Mouse (Mus musculus) heart, postnatal 4 days (tissue): ENCODE data around the gene Eef1akmt3. TPM values are rescaled to one million over a fixed set of nuclear protein-coding genes. Genes with fewer than 3 reads are reported as not detected.
"Not testable (repeated sequence)": the region's sequence is repeated elsewhere in the genome, so short reads cannot be mapped to it uniquely, and the experiment has no call there.

ENCODE experiments used
- DNase-seq: peaks from one replicate; pipeline ENCODE4 v3.0.0; 2021
- total RNA-seq, 2 experiments: library from RNA; stranded (reverse); gene quantifications; 2 replicates each; pipeline ENCODE4 v1.2.3; 2021

Eef1akmt3 gene
- total RNA-seq, 2 experiments from 2014 or later = 0.18 to 0.29 TPM

DNA sequence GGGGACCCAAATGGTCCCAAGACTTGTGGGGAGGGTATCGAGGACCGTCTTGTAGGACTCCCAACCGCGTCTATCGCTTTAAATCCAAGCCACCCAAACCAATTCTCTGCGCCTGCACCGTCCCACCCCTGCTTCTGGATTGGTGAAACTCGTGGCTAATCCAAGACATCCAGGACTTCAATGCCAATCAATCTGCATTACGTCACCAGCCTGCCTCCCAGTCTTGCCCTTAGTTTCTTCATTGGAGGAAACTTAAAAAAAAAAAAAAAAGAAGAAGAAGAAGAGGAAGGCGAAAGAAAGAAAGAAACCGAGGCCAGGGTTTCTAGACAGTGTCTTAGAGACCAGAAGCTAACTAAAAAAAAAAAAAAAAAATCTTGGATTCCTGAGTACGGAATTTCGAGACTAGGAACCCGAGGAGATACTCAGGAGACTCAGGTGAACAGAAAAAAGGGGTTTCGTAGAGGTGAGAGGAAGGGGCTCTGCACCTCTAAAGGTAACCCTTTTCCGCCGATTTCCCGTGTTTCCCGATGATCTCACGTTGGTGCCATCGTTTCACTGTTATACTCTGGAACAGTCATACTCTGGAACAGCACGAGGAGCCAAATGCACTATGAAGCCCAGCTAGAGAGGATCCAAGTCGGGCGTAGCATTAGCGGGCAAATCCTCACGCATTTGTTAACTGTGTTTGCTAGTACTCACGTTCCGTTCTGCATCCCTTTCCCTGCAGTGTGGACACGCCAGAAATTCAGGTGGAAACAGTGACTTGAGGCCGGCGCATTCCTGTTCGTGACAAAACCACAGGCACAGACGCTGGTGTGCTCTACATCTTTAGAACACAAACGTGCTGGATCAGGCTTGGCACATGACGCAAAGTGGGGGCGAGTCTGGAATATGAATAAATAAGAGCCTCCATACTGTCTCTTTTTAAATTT, 29.1 kb upstream of the Eef1akmt3 start, which contains the start of gene Tspan31:
Tspan31 (minus strand) TSS at position 75 of the 932 bp plus-strand sequence.
- peak; percentile 88 for DNase-seq

DNA sequence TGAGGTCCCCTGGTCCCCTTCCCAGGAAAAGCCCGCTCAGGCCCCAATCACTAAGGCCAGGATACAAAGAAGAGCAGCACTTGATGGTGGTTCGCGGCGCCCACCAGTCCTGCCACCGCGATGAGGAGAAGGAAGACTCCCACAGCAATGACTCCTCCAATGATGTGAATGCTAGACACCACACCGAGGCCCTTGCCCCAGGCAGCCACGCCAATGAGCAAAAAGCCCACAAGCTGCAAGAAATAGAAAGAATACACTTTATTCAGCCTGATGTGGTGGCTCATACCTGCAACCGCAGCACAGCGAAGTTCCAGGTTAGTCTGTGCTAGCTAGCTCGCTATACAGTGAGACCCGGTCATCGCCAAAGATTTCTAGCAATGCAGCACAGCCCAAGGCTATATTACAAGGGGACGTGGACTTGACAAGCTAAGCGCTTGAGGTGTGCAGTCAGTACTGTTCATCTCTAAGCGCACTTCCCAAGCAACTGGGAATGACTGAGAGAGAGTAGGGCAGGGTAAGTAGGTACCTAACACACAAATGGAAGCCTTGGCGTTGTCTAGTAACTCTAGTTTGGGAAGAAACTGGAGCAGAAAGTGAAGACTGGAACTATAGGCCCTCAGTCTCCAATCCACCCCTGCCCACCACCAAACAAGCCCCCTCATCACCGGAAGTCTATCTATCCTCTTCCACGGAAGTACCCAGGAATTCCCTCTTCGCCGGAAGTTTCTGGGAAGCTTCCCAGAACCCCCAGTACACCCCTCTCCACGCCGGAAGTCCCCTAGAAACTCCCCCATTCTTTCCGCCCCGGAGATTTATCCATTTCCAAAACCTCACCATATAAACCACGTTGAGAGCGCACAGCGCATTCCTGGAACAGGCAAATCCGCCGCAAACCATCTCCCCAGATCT, 28.2 kb upstream of the Eef1akmt3 start:
- no peak for DNase-seq

DNA sequence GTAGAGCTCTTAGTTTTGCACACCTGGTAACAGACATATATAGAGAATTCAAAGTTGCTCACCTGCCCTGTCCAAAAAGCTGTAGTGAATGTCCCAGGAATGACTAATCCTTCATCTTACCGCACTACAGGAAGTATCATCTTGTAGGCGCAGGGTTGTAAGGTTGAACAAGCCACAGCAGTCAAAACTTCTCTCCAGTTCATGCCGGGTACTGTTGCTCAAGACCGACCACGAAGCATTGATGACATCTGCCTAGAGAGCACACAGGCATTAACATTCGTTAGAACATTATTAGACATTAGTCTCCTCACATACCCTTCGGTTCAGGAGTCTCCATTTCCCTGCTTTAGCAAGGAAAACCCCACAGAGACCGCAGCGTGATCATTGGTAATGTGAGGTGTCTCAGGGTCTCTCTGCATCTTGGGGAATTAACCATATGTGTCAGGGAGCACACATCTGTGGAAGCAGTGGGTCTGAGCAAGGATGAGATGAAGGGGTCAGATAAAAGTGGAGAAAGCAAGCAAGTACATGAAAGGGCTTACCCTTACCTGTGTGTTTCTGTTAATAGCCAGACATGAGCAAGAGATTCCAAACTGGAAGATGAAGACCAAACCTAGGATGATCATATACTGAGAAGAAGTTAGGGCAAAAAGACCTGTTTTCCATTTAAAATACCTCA, 27.2 kb upstream of the Eef1akmt3 start:
- DNase-seq = no peak

DNA sequence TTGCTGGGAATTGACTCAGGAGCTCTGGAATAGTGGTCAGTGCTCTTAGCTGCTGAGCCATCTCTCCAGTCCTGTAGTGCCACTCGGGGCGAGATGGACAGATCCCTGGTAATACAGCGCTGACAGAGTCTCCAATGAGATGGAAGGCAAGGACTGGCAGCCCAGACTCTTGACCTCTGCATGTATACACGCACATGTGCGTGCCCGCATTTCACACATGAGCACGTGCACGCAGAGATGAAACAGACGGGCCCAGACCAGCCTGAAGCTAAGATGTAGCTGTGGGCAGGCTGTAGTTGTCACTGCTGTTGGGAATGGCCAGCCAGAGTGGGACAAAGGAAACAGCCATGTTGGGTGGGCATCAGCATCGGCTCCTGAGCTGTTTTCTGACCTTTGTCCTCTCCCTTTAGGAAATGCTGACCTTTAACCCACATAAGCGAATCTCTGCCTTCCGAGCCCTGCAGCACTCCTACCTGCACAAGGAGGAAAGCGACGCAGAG, 25.3 kb upstream of the Eef1akmt3 start:
- DNase-seq = no peak

DNA sequence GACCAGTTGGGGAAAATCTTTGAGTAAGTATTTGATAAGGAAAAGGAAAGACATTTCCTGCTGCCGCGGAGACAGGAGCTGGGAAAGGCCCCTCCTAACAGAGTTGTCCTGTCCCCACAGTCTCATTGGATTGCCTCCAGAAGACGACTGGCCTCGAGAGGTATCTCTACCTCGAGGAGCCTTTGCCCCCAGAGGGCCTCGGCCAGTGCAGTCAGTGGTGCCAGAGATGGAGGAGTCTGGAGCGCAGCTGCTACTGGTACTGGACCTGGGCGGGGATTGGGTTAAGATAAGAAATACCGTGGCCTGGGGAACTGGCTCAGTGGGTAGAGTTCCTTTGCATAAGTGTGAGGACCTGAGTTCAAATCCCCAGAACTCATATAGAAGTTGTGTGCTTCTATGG, 24.7 kb upstream of the Eef1akmt3 start:
- DNase-seq = no peak

DNA sequence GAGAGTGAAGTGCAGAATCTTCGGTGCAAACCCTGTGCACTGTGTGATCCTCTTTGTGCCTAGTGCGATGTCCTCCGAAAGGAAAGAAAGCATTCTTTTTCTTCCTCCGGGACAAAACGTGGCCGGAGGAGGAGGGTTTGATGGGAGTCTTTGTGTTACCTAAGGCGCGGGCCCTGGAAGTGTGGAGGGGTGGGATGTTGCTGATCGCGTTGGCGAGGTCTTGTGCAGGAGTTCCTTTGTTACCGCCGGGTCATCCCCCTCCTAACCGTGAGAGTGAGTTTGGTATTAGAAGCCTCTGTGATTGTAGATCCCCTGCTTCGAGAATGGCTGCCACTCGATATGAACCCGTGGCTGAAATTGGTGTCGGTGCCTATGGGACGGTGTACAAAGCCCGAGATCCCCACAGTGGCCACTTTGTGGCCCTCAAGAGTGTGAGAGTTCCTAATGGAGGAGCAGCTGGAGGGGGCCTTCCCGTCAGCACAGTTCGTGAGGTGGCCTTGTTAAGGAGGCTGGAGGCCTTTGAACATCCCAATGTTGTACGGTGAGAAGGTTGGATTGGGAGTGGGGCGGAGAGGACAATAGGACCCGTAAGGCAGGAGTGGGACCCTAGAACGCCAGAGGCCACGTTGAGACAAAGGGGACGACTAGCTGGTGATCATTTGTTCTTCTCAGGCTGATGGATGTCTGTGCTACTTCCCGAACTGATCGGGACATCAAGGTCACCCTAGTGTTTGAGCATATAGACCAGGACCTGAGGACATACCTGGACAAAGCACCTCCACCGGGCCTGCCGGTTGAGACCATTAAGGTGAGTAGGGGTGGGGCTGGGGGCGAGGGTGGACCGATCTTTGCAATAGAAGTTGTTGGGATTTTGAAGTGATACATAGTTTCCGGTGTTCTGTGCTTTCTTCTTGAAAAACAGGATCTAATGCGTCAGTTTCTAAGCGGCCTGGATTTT, 22.9 kb upstream of the Eef1akmt3 start:
- no peak for DNase-seq

DNA sequence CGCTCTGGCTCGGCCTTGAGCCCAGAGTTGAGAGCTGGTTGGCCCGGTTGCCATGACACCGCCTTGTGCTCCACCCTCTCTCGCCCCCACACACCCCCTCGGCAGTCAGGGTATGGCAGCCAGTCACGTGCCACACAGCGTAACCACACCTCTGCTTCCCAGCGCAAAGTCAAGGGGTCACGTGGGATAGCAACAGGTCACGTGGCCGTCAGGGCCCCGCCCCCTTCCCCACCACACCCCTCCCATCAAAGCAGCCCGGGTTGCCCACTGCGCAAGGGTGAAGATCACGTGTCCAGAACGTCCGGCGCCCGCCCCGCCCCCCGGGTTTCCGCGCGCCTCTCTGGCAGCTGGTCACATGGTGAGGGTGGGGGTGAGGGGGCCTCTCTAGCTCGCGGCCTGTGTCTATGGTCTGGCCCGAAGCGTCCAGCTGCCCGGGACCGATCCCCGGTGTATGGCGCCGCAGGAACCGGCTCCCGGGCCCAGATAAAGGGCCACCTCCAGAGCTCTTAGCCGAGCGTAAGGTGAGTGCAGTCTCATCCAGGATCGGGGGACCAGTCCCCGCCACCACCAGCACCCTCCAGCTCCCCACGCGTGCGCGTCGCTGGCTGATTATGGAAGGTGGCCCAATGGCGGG, 22.0 kb upstream of the Eef1akmt3 start, which contains the start of gene Cdk4:
Cdk4 (plus strand) TSS at position 296 of the 634 bp plus-strand sequence.
- peak; percentile 99 for DNase-seq

DNA sequence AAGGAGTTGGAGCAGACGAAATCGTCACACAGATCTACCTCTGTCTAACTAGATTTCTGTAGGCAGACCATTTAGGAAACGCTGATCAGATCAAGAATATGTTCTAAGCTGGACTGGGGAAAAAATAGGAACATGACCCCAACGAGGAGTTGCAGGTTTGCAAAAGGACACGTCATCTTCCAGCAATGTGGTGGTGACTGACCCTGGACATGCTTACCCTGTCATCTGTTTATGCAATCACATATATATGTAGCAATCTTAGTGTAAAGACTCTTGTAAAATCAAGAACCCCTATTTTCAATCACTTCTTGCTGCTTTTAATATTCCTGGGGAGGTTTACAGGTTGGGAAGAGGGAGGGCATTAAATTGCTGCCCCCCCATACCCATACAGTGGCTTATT, 21.2 kb upstream of the Eef1akmt3 start:
- no peak for DNase-seq

DNA sequence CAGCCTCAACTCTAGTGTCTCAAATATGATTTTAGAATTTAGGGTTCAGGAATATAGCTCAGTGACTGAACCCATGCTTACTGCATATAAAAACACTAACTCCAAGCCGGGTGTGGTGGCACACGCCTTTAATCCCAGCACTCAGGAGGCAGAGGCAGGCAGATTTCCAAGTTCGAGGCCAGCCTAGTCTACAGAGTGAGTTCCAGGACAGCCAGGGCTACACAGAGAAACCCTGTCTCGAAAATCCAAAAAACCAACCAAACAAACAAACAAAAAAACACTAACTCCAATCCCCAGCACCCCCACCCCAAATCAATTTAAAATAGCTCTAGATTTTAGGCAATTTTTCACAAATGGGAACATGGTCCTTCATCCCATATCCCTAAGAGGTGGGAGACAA, 20.8 kb upstream of the Eef1akmt3 start:
- DNase-seq = not testable (repeated sequence)

DNA sequence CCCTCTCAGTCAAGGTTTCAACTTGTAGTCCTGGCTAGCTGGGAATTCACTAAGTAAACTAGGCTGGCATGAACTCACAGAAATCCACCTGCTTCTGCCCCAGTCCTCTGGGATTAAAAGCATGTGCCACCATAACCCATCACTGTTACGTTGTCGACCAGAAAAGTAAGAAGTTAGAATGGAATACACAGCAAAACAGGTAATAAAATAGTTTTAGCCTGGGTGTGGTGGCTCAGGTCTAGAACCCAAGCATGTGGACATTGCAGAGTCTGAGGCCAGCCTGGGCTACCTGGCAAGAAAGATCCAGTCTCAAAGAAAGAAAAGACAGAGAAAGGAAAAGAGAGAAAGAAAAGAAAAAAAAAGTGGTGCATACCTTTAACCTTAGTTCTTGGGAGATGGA, 20.2 kb upstream of the Eef1akmt3 start:
- no peak for DNase-seq

DNA sequence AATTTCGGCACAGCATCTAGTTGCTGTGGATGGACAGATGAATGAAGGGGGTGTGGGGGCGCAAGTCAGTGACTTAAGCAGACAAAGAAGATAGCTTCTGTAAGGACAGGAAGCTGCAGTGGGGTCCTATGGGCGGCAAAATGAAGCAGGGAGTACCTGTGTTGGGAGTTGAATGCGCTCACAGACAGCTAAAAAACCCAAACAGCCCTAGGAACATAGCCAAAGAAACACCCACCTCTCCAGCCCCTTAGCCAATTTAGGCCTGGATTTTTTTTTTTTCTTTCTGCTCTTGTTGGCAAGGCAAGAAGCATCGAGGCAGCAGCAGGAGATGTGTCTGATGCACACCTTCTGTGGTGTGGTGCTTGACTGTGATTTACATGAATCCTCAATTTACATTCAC, 19.8 kb upstream of the Eef1akmt3 start:
- no peak for DNase-seq

DNA sequence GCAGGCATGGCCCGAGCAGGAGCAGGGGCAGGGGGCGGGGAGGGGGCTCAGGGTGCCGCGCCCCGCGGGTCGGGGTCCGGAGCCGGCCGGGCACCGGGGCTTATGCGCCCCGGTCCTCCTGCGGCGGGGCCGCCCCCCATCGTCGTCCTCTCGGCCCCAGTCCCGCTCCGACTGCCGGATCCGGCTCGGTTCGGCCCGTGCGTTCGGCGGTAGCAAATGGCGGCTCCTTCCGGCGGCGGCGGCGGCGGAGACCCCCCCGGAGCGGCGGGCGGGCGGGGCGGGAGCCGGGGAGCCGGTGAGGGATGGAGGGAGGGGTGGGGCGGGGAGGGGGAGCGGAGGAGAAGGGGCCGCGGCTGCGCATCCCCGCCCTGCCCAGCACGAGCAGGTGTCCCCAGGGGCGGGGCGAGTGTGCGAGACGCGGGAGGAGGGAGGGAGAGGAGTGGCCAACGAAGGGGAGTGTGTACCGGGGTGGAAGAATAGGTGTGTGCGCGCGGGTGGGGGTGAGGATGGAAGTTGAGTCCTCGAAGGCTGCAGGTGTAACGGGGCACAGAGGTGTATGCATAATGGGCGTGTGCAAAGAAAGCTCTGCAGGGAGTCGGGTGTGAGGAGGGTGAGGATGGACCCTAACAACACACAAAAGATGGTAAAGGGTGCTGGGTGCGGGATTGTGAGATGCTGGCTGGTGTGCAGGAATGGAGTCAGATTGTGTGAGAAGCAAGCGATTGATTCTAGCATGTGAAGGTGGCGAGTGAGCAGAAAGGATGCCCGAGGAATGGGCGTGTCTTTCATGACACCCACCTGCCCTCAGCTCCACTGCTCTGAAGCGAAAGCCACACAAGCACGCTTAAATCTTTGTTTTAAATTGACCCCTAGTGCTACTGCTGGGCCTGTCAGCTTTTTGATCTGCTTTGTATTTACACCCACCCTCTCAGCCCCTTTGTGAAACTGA, 18.9 kb upstream of the Eef1akmt3 start, which contains the start of gene March9:
March9 (minus strand) TSS at position 217 of the 949 bp plus-strand sequence.
- DNase-seq = peak; percentile 44

DNA sequence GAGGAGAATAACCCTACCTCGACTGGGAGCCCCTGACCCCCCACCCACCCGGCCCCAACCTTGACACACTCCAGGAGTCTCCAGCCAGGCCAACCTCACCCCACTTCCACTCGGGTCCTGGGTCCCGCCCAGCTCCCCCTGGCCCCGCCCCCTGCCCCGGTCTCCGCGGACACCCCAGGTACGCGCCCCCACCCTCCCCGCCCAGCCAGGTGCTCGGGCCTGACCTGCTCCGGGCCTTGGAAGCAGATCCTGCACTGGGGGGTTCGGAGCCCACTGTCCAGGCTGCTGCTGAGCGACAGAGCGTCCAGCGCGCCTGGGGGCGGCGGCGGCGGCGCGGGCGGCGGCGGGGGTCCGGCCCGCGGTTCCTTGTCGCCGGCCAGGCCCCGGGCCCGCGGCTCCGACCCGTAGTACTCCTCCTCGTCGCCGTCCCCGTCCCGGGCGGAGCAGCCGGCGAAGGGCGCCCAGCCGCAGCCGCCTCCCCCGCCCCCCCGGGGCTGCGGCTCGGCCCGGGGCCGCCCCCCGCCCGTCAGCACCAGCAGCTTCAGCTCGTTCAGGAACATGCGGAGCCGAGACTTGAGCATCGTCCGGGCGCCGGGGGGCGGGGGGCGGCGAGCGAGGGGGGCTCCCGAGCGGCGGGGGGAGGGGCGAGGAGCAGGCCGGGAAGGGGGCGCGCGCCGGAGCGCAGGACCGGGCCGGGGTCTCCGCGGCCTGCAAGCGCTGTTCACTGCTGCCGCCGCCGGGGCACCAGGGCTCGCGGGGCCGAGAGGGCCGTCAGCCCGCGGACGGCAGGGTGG, 18.1 kb upstream of the Eef1akmt3 start:
- DNase-seq = no peak

DNA sequence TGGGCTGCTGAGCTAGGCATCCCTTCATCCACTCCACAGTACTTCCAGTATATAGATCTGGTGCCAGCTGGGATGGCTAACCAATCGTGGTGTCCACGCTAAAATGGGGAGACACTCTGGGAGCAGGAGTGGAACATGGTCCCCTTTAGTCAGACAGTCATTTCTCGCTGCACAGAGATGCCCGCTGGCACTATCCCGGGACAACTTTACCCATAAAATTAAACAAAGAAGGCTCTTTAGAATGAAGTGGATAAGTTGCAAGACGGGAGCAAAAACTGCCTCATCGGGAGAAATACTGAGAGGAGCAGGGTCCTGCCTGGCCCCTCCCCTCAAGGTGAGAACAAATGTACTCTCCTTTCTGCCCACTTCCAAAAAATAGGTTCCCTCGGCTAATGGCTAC, 17.4 kb upstream of the Eef1akmt3 start:
- no peak for DNase-seq

DNA sequence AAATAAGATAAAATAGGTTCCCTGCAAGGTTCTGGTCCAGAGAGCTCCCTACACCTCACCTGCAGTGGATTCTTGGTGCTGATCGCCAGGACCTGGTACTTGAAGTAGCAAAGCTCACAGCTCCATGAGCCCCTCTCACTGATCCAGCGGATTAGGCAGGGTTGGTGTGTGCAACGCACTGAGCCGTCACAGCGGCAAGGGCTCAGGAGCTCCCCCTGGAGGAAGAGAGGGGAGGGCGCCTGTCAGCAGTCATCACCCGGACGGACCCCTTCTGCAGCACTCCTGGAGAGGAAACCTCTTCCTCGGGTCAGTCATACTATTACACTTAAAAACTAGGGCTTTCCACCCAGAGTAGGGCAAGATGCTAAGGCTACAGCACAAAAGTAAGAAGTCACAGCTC, 16.8 kb upstream of the Eef1akmt3 start:
- peak; percentile 84 for DNase-seq

DNA sequence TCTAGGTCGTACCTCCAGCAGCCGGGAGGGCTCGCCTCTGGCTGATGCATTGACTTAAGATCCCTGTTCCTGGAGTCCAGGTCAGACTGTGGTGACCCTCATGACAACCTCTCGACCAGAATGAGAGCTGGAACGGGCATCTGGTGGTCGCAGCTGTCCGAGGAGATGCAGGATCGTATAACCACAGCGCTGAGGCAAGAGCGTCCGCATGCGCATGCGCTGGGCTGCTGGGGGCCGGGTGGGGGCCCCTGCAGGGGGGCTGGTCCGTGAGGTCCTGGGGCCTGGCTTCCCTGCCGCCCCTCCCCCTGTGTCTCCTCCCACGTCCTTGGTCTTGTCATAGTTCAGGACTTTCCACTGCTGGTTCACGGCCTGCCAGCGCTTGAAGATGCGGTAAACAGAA, 15.2 kb upstream of the Eef1akmt3 start:
- DNase-seq = no peak

DNA sequence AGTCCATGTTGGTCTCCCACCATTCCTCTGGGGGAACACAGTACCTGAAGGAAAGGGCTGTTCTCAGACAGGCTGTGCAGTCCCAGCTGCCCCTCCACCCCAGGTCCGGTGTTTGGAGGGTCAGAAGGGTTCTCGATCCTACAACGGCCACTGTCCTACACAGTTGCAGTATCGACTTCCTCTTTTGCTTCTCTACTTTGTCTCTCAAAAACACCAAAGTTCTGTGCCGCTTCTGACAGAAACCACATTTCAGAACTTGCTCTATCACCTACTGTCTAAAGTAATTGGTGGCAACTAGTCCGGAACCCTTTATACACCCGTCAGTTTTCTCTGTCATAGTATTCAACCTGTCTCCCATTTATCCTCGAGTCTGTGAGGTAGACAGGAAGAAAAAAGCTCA, 14.1 kb upstream of the Eef1akmt3 start:
- no peak for DNase-seq

DNA sequence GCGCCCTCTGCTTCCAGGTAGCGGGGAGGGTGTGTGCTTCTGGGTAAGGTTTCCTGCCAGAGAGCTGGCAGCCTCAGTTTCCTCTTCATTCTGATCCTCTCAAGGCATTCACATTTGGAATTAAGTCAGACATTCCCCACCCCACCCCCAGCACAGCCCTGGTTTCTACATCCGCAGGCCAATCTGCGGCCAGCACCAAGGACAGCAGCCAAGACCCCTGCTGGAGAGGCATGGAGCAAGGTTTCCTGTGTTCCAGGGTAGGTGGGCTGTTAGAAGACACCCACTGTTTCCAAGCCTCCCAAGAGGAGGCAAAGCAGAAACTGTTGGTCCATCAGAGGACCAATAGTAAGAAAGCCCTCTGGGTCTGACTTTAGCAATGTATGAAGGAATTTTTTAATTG, 13.3 kb upstream of the Eef1akmt3 start:
- DNase-seq = peak; percentile 42

DNA sequence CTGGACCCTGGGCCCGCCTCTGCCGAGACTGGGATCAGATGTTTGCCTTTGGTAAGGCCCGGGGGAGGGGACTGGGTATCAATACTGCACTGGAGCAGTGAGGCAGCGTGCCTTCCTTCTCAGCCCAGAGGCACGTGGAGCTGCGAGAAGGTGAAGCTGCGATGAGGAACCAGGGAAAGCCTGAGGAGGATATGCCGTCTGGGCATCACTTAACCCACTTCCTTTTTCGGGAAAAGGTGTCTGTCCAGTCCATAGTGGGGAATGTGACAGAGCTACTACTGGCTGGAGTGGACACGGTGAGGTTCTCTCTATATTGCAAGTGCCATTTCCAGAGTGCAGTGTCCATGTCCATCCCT, 8.8 kb upstream of the Eef1akmt3 start:
- DNase-seq = no peak
